Mouse (Mus musculus): Measurements from ENCODE around the gene Eefsec.

The Eefsec gene

GRCm38 (mm10) chr6:88259621-88260020 lies 186.7 kb downstream of the Eefsec start:
- peak; percentile 33 for DNase-seq (ENCODE audit: low spot score)

GRCm38 (mm10) chr6:88255435-88255834 lies 190.9 kb downstream of the Eefsec start:
- DNase-seq (ENCODE audit: low spot score): no peak

GRCm38 (mm10) chr6:88254082-88254481 lies 192.3 kb downstream of the Eefsec start:
- no peak for DNase-seq (ENCODE audit: low spot score)

- DNase-seq (ENCODE audit: low spot score): no peak
These were observed 194.4 kb downstream of the Eefsec start for GRCm38 (mm10) chr6:88251798-88252478.

- no peak for DNase-seq (ENCODE audit: low spot score)
These were observed 194.9 kb downstream of the Eefsec start for GRCm38 (mm10) chr6:88251396-88251795.

GRCm38 (mm10) chr6:88249231-88249630 lies 197.1 kb downstream of the Eefsec start:
- DNase-seq (ENCODE audit: low spot score): no peak

GRCm38 (mm10) chr6:88242604-88243003 lies 203.7 kb downstream of the Eefsec start:
- peak; percentile 82 for DNase-seq (ENCODE audit: low spot score)

- DNase-seq (ENCODE audit: low spot score): no peak
These were observed 209.8 kb downstream of the Eefsec start for GRCm38 (mm10) chr6:88236513-88236912.

- no peak for DNase-seq (ENCODE audit: low spot score)
These were observed 210.4 kb downstream of the Eefsec start for GRCm38 (mm10) chr6:88235983-88236382.

- DNase-seq (ENCODE audit: low spot score): no peak
These were observed 210.9 kb downstream of the Eefsec start for GRCm38 (mm10) chr6:88235461-88235860.

GRCm38 (mm10) chr6:88233996-88234395 lies 212.3 kb downstream of the Eefsec start:
- peak; percentile 88 for DNase-seq (ENCODE audit: low spot score)

GRCm38 (mm10) chr6:88232221-88232620 lies 214.1 kb downstream of the Eefsec start:
- DNase-seq (ENCODE audit: low spot score): no peak

- no peak for DNase-seq (ENCODE audit: low spot score)
These were observed 214.5 kb downstream of the Eefsec start for GRCm38 (mm10) chr6:88231821-88232220.

GRCm38 (mm10) chr6:88229221-88229620 lies 217.1 kb downstream of the Eefsec start:
- DNase-seq (ENCODE audit: low spot score): no peak

- no peak for DNase-seq (ENCODE audit: low spot score)
These were observed 218.8 kb downstream of the Eefsec start for GRCm38 (mm10) chr6:88227537-88227936.

- no peak for DNase-seq (ENCODE audit: low spot score)
These were observed 219.8 kb downstream of the Eefsec start for GRCm38 (mm10) chr6:88226570-88226994.

- DNase-seq (ENCODE audit: low spot score): no peak
These were observed 224.4 kb downstream of the Eefsec start, which contains the start of gene Dnajb8 for GRCm38 (mm10) chr6:88221968-88222367. Gene Dnajb8, plus strand, starts transcription at chr6:88222268.

GRCm38 (mm10) chr6:88219094-88219493 lies 227.2 kb downstream of the Eefsec start:
- DNase-seq (ENCODE audit: low spot score): no peak

- no peak for DNase-seq (ENCODE audit: low spot score)
These were observed 230.1 kb downstream of the Eefsec start for GRCm38 (mm10) chr6:88216199-88216598.

- no peak for DNase-seq (ENCODE audit: low spot score)
These were observed 230.5 kb downstream of the Eefsec start for GRCm38 (mm10) chr6:88215797-88216196.

GRCm38 (mm10) chr6:88210182-88210581 lies 236.2 kb downstream of the Eefsec start:
- no peak for DNase-seq (ENCODE audit: low spot score)

GRCm38 (mm10) chr6:88209453-88209852 lies 236.9 kb downstream of the Eefsec start:
- no peak for DNase-seq (ENCODE audit: low spot score)

GRCm38 (mm10) chr6:88208321-88208720 lies 238.0 kb downstream of the Eefsec start:
- no peak for DNase-seq (ENCODE audit: low spot score)

GRCm38 (mm10) chr6:88207403-88208033 lies 238.8 kb downstream of the Eefsec start:
- DNase-seq (ENCODE audit: low spot score): no peak

Data from urinary bladder, postnatal 14 days (tissue).